ENCODE assay signal across 10 mouse cellular contexts in genomic region chr10:127047954-127048353, GRCm38 (mm10). TPM values are rescaled to one million over a fixed set of nuclear protein-coding genes. Genes with fewer than 3 reads are reported as not detected.
DNase-seq lines count a peak whose midpoint lies in the region; ATAC-seq and TF ChIP-seq lines count a peak whose summit lies in the region.
"Had no signal": no experiment of that assay in that cellular context is flagged by ENCODE, and none has a peak within 500 bp of the region (broad histone marks: within the 10 kb centered on the region; RNA-seq: fewer than 3 reads in every experiment).

Gene Cyp27b1, plus strand, starts transcription at chr10:127048250.

- no peak within 1 kb of the TSS for H3K4me2 ChIP-seq in forebrain, postnatal 0 days (ENCODE audit: low read depth)
- H3K4me2 ChIP-seq in embryonic facial prominence, embryonic 15.5 days (replicated peaks), result peak within 1 kb of the TSS; percentile 36
- peak within 1 kb of the TSS; percentile 10; the same call in 1 of the 2 replicates for H3K4me2 ChIP-seq in liver, embryonic 15.5 days

- peaks cover 61% of the 10 kb centered on the region for H3K27me3 ChIP-seq in forebrain, embryonic 10.5 days (ENCODE audit: poor library complexity, severe bottlenecking)
- peaks cover 32% of the 10 kb centered on the region for H3K27me3 ChIP-seq in forebrain, postnatal 0 days (ENCODE audit: insufficient read depth, low read length)
- H3K27me3 ChIP-seq in embryonic facial prominence, embryonic 15.5 days, result peaks cover 55% of the 10 kb centered on the region
- peaks cover 61% of the 10 kb centered on the region for H3K27me3 ChIP-seq in liver, embryonic 15.5 days

- ATAC-seq in forebrain, postnatal 0 days, result no peak
- ATAC-seq in embryonic facial prominence, embryonic 15.5 days (ENCODE audit: insufficient number of reproducible peaks, low FRiP score, low TSS enrichment, low read depth), result no peak
- no peak for ATAC-seq in liver, embryonic 15.5 days (ENCODE audit: insufficient read depth)

- H3K36me3 ChIP-seq in forebrain, embryonic 10.5 days (replicated peaks), result peaks cover 44% of the 10 kb centered on the region
- peaks cover 4% of the 10 kb centered on the region; the same call in 1 of the 2 replicates for H3K36me3 ChIP-seq in forebrain, postnatal 0 days (ENCODE audit: insufficient read depth)
- H3K36me3 ChIP-seq in embryonic facial prominence, embryonic 15.5 days, result peaks cover 14% of the 10 kb centered on the region
- 0 out of 2 replicates have a peak, but pooled peaks cover 4% of the 10 kb centered on the region for H3K36me3 ChIP-seq in liver, embryonic 15.5 days (replicated peaks)

- no peak within 1 kb of the TSS for H3K9ac ChIP-seq in forebrain, postnatal 0 days
- H3K9ac ChIP-seq in embryonic facial prominence, embryonic 15.5 days, result no peak within 1 kb of the TSS
- no peak within 1 kb of the TSS for H3K9ac ChIP-seq in liver, embryonic 15.5 days

- no peak for TF ChIP-seq CTCF in forebrain, postnatal 0 days (IDR thresholded peaks at IDR 0.05; ENCODE audit: low read depth)

- no peak for DNase-seq in forebrain, embryonic 10.5 days (ENCODE audit: extremely low spot score, low spot score)
- no peak for DNase-seq in forebrain, postnatal 0 days
- DNase-seq in kidney, postnatal 25 days, result peak; percentile 20 to 56
- no peak for DNase-seq in kidney, adult 9 months
- DNase-seq in gastrocnemius, adult 18-20 months (ENCODE audit: low spot score), result no peak
- no peak for DNase-seq in adrenal gland, postnatal 25 days
- DNase-seq: right cerebral cortex, postnatal 14 days had no signal

- peaks cover 27% of the 10 kb centered on the region for H3K4me1 ChIP-seq in forebrain, embryonic 10.5 days
- no peaks in the 10 kb centered on the region for H3K4me1 ChIP-seq in forebrain, postnatal 0 days (ENCODE audit: insufficient read depth)
- peaks cover 23% of the 10 kb centered on the region for H3K4me1 ChIP-seq in embryonic facial prominence, embryonic 15.5 days
- H3K4me1 ChIP-seq in liver, embryonic 15.5 days (replicated peaks), result peaks cover 11% of the 10 kb centered on the region

- H3K4me3 ChIP-seq in forebrain, embryonic 10.5 days, result peak within 1 kb of the TSS; percentile 39
- no peak within 1 kb of the TSS for H3K4me3 ChIP-seq in forebrain, postnatal 0 days (ENCODE audit: low read depth, low read length)
- peak within 1 kb of the TSS; percentile 19 for H3K4me3 ChIP-seq in embryonic facial prominence, embryonic 15.5 days (replicated peaks)
- no peak within 1 kb of the TSS for H3K4me3 ChIP-seq in liver, embryonic 15.5 days (replicated peaks)

- H3K27ac ChIP-seq in forebrain, embryonic 10.5 days, result no peak within 1 kb of the TSS
- no peak within 1 kb of the TSS for H3K27ac ChIP-seq in forebrain, postnatal 0 days (ENCODE audit: low read depth, low read length)
- no peak within 1 kb of the TSS for H3K27ac ChIP-seq in embryonic facial prominence, embryonic 15.5 days (replicated peaks)
- no peak within 1 kb of the TSS for H3K27ac ChIP-seq in liver, embryonic 15.5 days (replicated peaks)
- H3K27ac ChIP-seq: macrophage had no signal

- H3K9me3 ChIP-seq in forebrain, embryonic 10.5 days, result no peaks in the 10 kb centered on the region
- H3K9me3 ChIP-seq in forebrain, postnatal 0 days (ENCODE audit: low read length), result no peaks in the 10 kb centered on the region
- no peaks in the 10 kb centered on the region for H3K9me3 ChIP-seq in embryonic facial prominence, embryonic 15.5 days (replicated peaks)
- no peaks in the 10 kb centered on the region for H3K9me3 ChIP-seq in liver, embryonic 15.5 days (replicated peaks)

- WGBS in forebrain, embryonic 10.5 days, result 29% methylated on average over 5 of the region's 5 CpGs
- WGBS in forebrain, postnatal 0 days, result 27% methylated on average over 5 of the region's 5 CpGs
- 25% methylated on average over 5 of the region's 5 CpGs for WGBS in embryonic facial prominence, embryonic 15.5 days
- 24% methylated on average over 5 of the region's 5 CpGs for WGBS in liver, embryonic 15.5 days (ENCODE audit: insufficient replicate concordance)

RNA-seq across cellular contexts. Expression of gene Cyp27b1, which starts in this region (rescaled TPM):
- 0.11 and 0.16 TPM in 2 replicates for polyA plus RNA-seq in forebrain, embryonic 10.5 days (2016; fragmentation: Nextera tagmentation; extraction: Ambion mirVana)
- total RNA-seq in forebrain, postnatal 0 days (2014; rRNA removed), result 0.08 and 0.33 TPM in 2 replicates
- 0.11 TPM in 2 replicates for polyA plus RNA-seq in forebrain, postnatal 0 days (2015; fragmentation: Nextera tagmentation; extraction: Ambion mirVana)
- 0.13 and 0.41 TPM in 2 replicates for polyA plus RNA-seq in embryonic facial prominence, embryonic 15.5 days (2015; fragmentation: Nextera tagmentation; extraction: Ambion mirVana)
- polyA plus RNA-seq in liver, embryonic 15.5 days (2015; fragmentation: Nextera tagmentation; extraction: Ambion mirVana), result not detected in 2 replicates
- total RNA-seq in gastrocnemius, adult 18-20 months (2021), result under 1 TPM in 1 of 2 experiments, not detected in 1; 0.19 TPM
- total RNA-seq in adrenal gland, postnatal 25 days (2021), result 0.33 TPM in 1 of 2 replicates, not detected in the other
- polyA plus RNA-seq: macrophage had no signal

Comparison
In these comparisons a context has a peak if more than half of its experiments do, and no peak if none do; other contexts are left out.
1. DNase-seq: peak in kidney, postnatal 25 days (2 of 2); none in forebrain, embryonic 10.5 days (single experiment), forebrain, postnatal 0 days (single experiment), kidney, adult 9 months (single experiment), gastrocnemius, adult 18-20 months (single experiment) and adrenal gland, postnatal 25 days (single experiment).
2. H3K4me3 ChIP-seq: peak in forebrain, embryonic 10.5 days (single experiment) and embryonic facial prominence, embryonic 15.5 days (single experiment); none in forebrain, postnatal 0 days (single experiment) and liver, embryonic 15.5 days (single experiment).